Comparison of ENCODE assay signal across 7 mouse cellular contexts in genomic region chr7:141435856-141436522, GRCm38 (mm10). TPM values are rescaled to one million over a fixed set of nuclear protein-coding genes. Genes with fewer than 3 reads are reported as not detected.
DNase-seq lines count a peak whose midpoint lies in the region; ATAC-seq and TF ChIP-seq lines count a peak whose summit lies in the region.

No protein-coding gene starts in this region.

- peak overlapping the region; percentile 96 for H3K4me2 ChIP-seq in lung, embryonic 14.5 days
- peak overlapping the region; percentile 90 for H3K4me2 ChIP-seq in intestine, postnatal 0 days (replicated peaks; ENCODE audit: low read depth)
- peak overlapping the region; percentile 90; the same call in 1 of the 2 replicates for H3K4me2 ChIP-seq in neural tube, embryonic 14.5 days (ENCODE audit: low read depth, low read length)

- H3K9ac ChIP-seq in lung, embryonic 14.5 days, result no peak overlapping the region
- H3K9ac ChIP-seq in intestine, postnatal 0 days (ENCODE audit: low read depth, low read length), result 0 out of 2 replicates have a peak overlapping the region, but pooled peaks have one; percentile 40
- 0 out of 2 replicates have a peak overlapping the region, but pooled peaks have one; percentile 72 for H3K9ac ChIP-seq in neural tube, embryonic 14.5 days (replicated peaks; ENCODE audit: low read depth, low read length)

- no peaks in the 10 kb centered on the region for H3K27me3 ChIP-seq in lung, embryonic 14.5 days (ENCODE audit: insufficient read depth, low read length)
- H3K27me3 ChIP-seq in forebrain, embryonic 10.5 days (ENCODE audit: poor library complexity, severe bottlenecking), result no peaks in the 10 kb centered on the region
- no peaks in the 10 kb centered on the region for H3K27me3 ChIP-seq in intestine, postnatal 0 days (replicated peaks; ENCODE audit: control insufficient read depth, insufficient read depth, low read length)
- H3K27me3 ChIP-seq in neural tube, embryonic 14.5 days (ENCODE audit: control insufficient read depth, insufficient read depth, low read length), result no peaks in the 10 kb centered on the region

- peak overlapping the region; percentile 70; the same call in 1 of the 2 replicates for H3K4me3 ChIP-seq in lung, embryonic 14.5 days (ENCODE audit: low read depth, low read length)
- H3K4me3 ChIP-seq in forebrain, embryonic 10.5 days, result peak overlapping the region; percentile 72
- H3K4me3 ChIP-seq in intestine, postnatal 0 days (ENCODE audit: low read depth, low read length), result no peak overlapping the region
- H3K4me3 ChIP-seq in neural tube, embryonic 14.5 days (ENCODE audit: low read depth, low read length), result peak overlapping the region; percentile 49; the same call in 1 of the 2 replicates

- no peak for DNase-seq in lung, embryonic 14.5 days
- DNase-seq in lung, postnatal 14 days, result no peak
- DNase-seq in forebrain, embryonic 10.5 days (ENCODE audit: extremely low spot score, low spot score), result no peak
- DNase-seq in ovary, postnatal 10 days (ENCODE audit: low spot score), result no peak
- no peak for DNase-seq in layer of hippocampus, postnatal 14 days (ENCODE audit: low spot score in 2 of 2)

- no peaks in the 10 kb centered on the region for H3K9me3 ChIP-seq in lung, embryonic 14.5 days (ENCODE audit: low read depth, low read length)
- H3K9me3 ChIP-seq in forebrain, embryonic 10.5 days, result no peaks in the 10 kb centered on the region
- no peaks in the 10 kb centered on the region for H3K9me3 ChIP-seq in intestine, postnatal 0 days (ENCODE audit: control insufficient read depth)
- no peaks in the 10 kb centered on the region for H3K9me3 ChIP-seq in neural tube, embryonic 14.5 days (ENCODE audit: control insufficient read depth, low read length)

- WGBS in lung, embryonic 14.5 days, result 79% methylated on average over 9 of the region's 9 CpGs
- WGBS in forebrain, embryonic 10.5 days, result 79% methylated on average over 9 of the region's 9 CpGs
- WGBS in intestine, postnatal 0 days, result 56% methylated on average over 9 of the region's 9 CpGs
- 75% methylated on average over 9 of the region's 9 CpGs for WGBS in neural tube, embryonic 14.5 days

- H3K4me1 ChIP-seq in lung, embryonic 14.5 days (ENCODE audit: insufficient read depth), result peaks cover 20% of the 10 kb centered on the region; the same call in 1 of the 2 replicates
- peaks cover 67% of the 10 kb centered on the region for H3K4me1 ChIP-seq in forebrain, embryonic 10.5 days
- peaks cover 16% of the 10 kb centered on the region for H3K4me1 ChIP-seq in intestine, postnatal 0 days (replicated peaks; ENCODE audit: control insufficient read depth, insufficient read depth, low read length)
- peaks cover 31% of the 10 kb centered on the region for H3K4me1 ChIP-seq in neural tube, embryonic 14.5 days (ENCODE audit: control insufficient read depth, insufficient read depth, low read length)

- H3K36me3 ChIP-seq in lung, embryonic 14.5 days (ENCODE audit: insufficient read depth), result peaks cover 55% of the 10 kb centered on the region
- peaks cover 65% of the 10 kb centered on the region for H3K36me3 ChIP-seq in forebrain, embryonic 10.5 days (replicated peaks)
- H3K36me3 ChIP-seq in intestine, postnatal 0 days (ENCODE audit: control insufficient read depth, insufficient read depth), result peaks cover 51% of the 10 kb centered on the region
- H3K36me3 ChIP-seq in neural tube, embryonic 14.5 days (ENCODE audit: control insufficient read depth, insufficient read depth, low read length), result peaks cover 16% of the 10 kb centered on the region

- TF ChIP-seq CTCF in lung, embryonic 14.5 days (IDR thresholded peaks at IDR 0.05; ENCODE audit: low read depth), result no peak
- no peak for TF ChIP-seq CTCF in intestine, postnatal 0 days (IDR thresholded peaks at IDR 0.05; ENCODE audit: low read depth)

- H3K27ac ChIP-seq in lung, embryonic 14.5 days (ENCODE audit: low read depth), result no peak overlapping the region
- H3K27ac ChIP-seq in forebrain, embryonic 10.5 days, result peak overlapping the region; percentile 88
- peak overlapping the region; percentile 78 for H3K27ac ChIP-seq in intestine, postnatal 0 days (ENCODE audit: low read depth, low read length)
- no peak overlapping the region for H3K27ac ChIP-seq in neural tube, embryonic 14.5 days (ENCODE audit: low read depth, low read length)

- ATAC-seq in lung, embryonic 14.5 days (ENCODE audit: insufficient read depth), result no peak
- peak; percentile 22 for ATAC-seq in intestine, postnatal 0 days
- ATAC-seq in neural tube, embryonic 14.5 days (ENCODE audit: low read depth), result no peak

RNA-seq across cellular contexts. Expression of gene Slc25a22, which starts 1.7 kb away (rescaled TPM):
- 27.6 and 30.1 TPM in 2 replicates for polyA plus RNA-seq in lung, embryonic 14.5 days (2014; fragmentation: Nextera tagmentation; extraction: Ambion mirVana)
- 46.8 and 49.6 TPM in 2 replicates for polyA plus RNA-seq in forebrain, embryonic 10.5 days (2016; fragmentation: Nextera tagmentation; extraction: Ambion mirVana)
- 65.8 and 67.7 TPM in 2 replicates for polyA plus RNA-seq in intestine, postnatal 0 days (2015; fragmentation: Nextera tagmentation; extraction: Ambion mirVana)
- 66.9 and 80.4 TPM in 2 replicates for polyA plus RNA-seq in neural tube, embryonic 14.5 days (2014; fragmentation: Nextera tagmentation; extraction: Ambion mirVana)
- 100 to 1,000 TPM; 366 to 390 TPM for total RNA-seq in layer of hippocampus, postnatal 14 days (2021)

RNA-seq across cellular contexts. Expression of gene Cend1, which starts 6.7 kb away (rescaled TPM):
- polyA plus RNA-seq in lung, embryonic 14.5 days (2014; fragmentation: Nextera tagmentation; extraction: Ambion mirVana), result not detected in 2 replicates
- 7.7 and 8.7 TPM in 2 replicates for polyA plus RNA-seq in forebrain, embryonic 10.5 days (2016; fragmentation: Nextera tagmentation; extraction: Ambion mirVana)
- polyA plus RNA-seq in intestine, postnatal 0 days (2015; fragmentation: Nextera tagmentation; extraction: Ambion mirVana), result 2.7 and 3.3 TPM in 2 replicates
- polyA plus RNA-seq in neural tube, embryonic 14.5 days (2014; fragmentation: Nextera tagmentation; extraction: Ambion mirVana), result 51.6 and 70.7 TPM in 2 replicates
- 100 to 1,000 TPM; 332 to 341 TPM for total RNA-seq in layer of hippocampus, postnatal 14 days (2021)

RNA-seq across cellular contexts. Expression of gene Pidd1, which starts 7.8 kb away (rescaled TPM):
- polyA plus RNA-seq in lung, embryonic 14.5 days (2014; fragmentation: Nextera tagmentation; extraction: Ambion mirVana), result 12.6 and 14.2 TPM in 2 replicates
- polyA plus RNA-seq in forebrain, embryonic 10.5 days (2016; fragmentation: Nextera tagmentation; extraction: Ambion mirVana), result 24.9 and 26.4 TPM in 2 replicates
- 1.4 and 1.6 TPM in 2 replicates for polyA plus RNA-seq in intestine, postnatal 0 days (2015; fragmentation: Nextera tagmentation; extraction: Ambion mirVana)
- polyA plus RNA-seq in neural tube, embryonic 14.5 days (2014; fragmentation: Nextera tagmentation; extraction: Ambion mirVana), result 2.0 and 2.5 TPM in 2 replicates
- total RNA-seq in layer of hippocampus, postnatal 14 days (2021), result 1 to 10 TPM; 1.9 TPM

RNA-seq across cellular contexts. Expression of gene Rplp2, which starts 11.2 kb away (rescaled TPM):
- 1,415 and 1,470 TPM in 2 replicates for polyA plus RNA-seq in lung, embryonic 14.5 days (2014; fragmentation: Nextera tagmentation; extraction: Ambion mirVana)
- polyA plus RNA-seq in forebrain, embryonic 10.5 days (2016; fragmentation: Nextera tagmentation; extraction: Ambion mirVana), result 1,198 and 1,216 TPM in 2 replicates
- 968 and 992 TPM in 2 replicates for polyA plus RNA-seq in intestine, postnatal 0 days (2015; fragmentation: Nextera tagmentation; extraction: Ambion mirVana)
- polyA plus RNA-seq in neural tube, embryonic 14.5 days (2014; fragmentation: Nextera tagmentation; extraction: Ambion mirVana), result 654 and 691 TPM in 2 replicates
- 100 to 1,000 TPM; 577 to 590 TPM for total RNA-seq in layer of hippocampus, postnatal 14 days (2021)

RNA-seq across cellular contexts. Expression of gene Pnpla2, which starts 19.0 kb away (rescaled TPM):
- polyA plus RNA-seq in lung, embryonic 14.5 days (2014; fragmentation: Nextera tagmentation; extraction: Ambion mirVana), result 26.1 and 26.3 TPM in 2 replicates
- polyA plus RNA-seq in forebrain, embryonic 10.5 days (2016; fragmentation: Nextera tagmentation; extraction: Ambion mirVana), result 15.9 and 18.2 TPM in 2 replicates
- polyA plus RNA-seq in intestine, postnatal 0 days (2015; fragmentation: Nextera tagmentation; extraction: Ambion mirVana), result 75.5 and 79.4 TPM in 2 replicates
- polyA plus RNA-seq in neural tube, embryonic 14.5 days (2014; fragmentation: Nextera tagmentation; extraction: Ambion mirVana), result 14.0 and 14.7 TPM in 2 replicates
- total RNA-seq in layer of hippocampus, postnatal 14 days (2021), result 10 to 100 TPM; 32.4 to 36.6 TPM

Comparison
In these comparisons a context has a peak if more than half of its experiments do, and no peak if none do; other contexts are left out.
1. H3K27ac ChIP-seq: peak in forebrain, embryonic 10.5 days (single experiment) and intestine, postnatal 0 days (single experiment); none in lung, embryonic 14.5 days (single experiment) and neural tube, embryonic 14.5 days (single experiment).
2. Peak in every context shown above with its lines, with median percentiles within 50 percentile points of each other: H3K4me2 ChIP-seq.